11 mouse cellular contexts compared by ENCODE assay signal in genomic region chr11:114152716-114153115, GRCm38 (mm10).
DNase-seq lines count a peak whose midpoint lies in the region; ATAC-seq and TF ChIP-seq lines count a peak whose summit lies in the region.
"Had no signal": no experiment of that assay in that cellular context is flagged by ENCODE, and none has a peak within 500 bp of the region (broad histone marks: within the 10 kb centered on the region; RNA-seq: fewer than 3 reads in every experiment).

No protein-coding gene starts in this region.

- DNase-seq in forebrain, embryonic 11.5 days (ENCODE audit: low spot score): no peak
- peak; percentile 83 for DNase-seq in brain, adult 2 months (ENCODE audit: low read depth, low spot score)
- peak; percentile 58 to 67 for DNase-seq in layer of hippocampus, adult 2 months (ENCODE audit: low spot score in 2 of 2)
- peak; percentile 29 for DNase-seq in lung, postnatal 14 days
- DNase-seq in thymus, postnatal 0 days (ENCODE audit: low spot score): no peak
- DNase-seq in heart, adult 11 months: no peak
- DNase-seq: liver had no signal

- no peak overlapping the region for H3K9ac ChIP-seq in forebrain, embryonic 15.5 days (replicated peaks)
- no peak overlapping the region for H3K9ac ChIP-seq in forebrain, embryonic 11.5 days (ENCODE audit: low read length)
- H3K9ac ChIP-seq: heart, embryonic 15.5 days; neural tube, embryonic 13.5 days had no signal

- H3K4me3 ChIP-seq in forebrain, embryonic 15.5 days: no peak overlapping the region
- no peak overlapping the region for H3K4me3 ChIP-seq in forebrain, embryonic 11.5 days (ENCODE audit: low read depth, low read length)
- H3K4me3 ChIP-seq in layer of hippocampus, adult 2 months: no peak overlapping the region
- H3K4me3 ChIP-seq: heart, embryonic 15.5 days; neural tube, embryonic 13.5 days had no signal

- 0 out of 2 replicates have a peak overlapping the region, but pooled peaks have one; percentile 9 for H3K27ac ChIP-seq in forebrain, embryonic 15.5 days (replicated peaks)
- H3K27ac ChIP-seq in forebrain, embryonic 11.5 days (ENCODE audit: low read depth, low read length): no peak overlapping the region
- H3K27ac ChIP-seq in layer of hippocampus, adult 2 months: no peak overlapping the region
- H3K27ac ChIP-seq: heart, embryonic 15.5 days; neural tube, embryonic 13.5 days had no signal

- WGBS in forebrain, embryonic 15.5 days: 55% methylated on average over 15 of the region's 15 CpGs
- WGBS in forebrain, embryonic 11.5 days: 89% methylated on average over 15 of the region's 15 CpGs

- H3K27me3 ChIP-seq in forebrain, embryonic 15.5 days: no peaks in the 10 kb centered on the region
- H3K27me3 ChIP-seq in forebrain, embryonic 11.5 days (ENCODE audit: control insufficient read depth, insufficient read depth, low read length): no peaks in the 10 kb centered on the region
- H3K27me3 ChIP-seq: heart, embryonic 15.5 days; neural tube, embryonic 13.5 days had no signal

- H3K4me1 ChIP-seq in forebrain, embryonic 15.5 days: no peaks in the 10 kb centered on the region
- H3K4me1 ChIP-seq in forebrain, embryonic 11.5 days (replicated peaks; ENCODE audit: control insufficient read depth, insufficient read depth, low read length): no peaks in the 10 kb centered on the region
- H3K4me1 ChIP-seq: heart, embryonic 15.5 days; neural tube, embryonic 13.5 days had no signal

- H3K4me2 ChIP-seq in forebrain, embryonic 15.5 days (replicated peaks): no peak overlapping the region
- no peak overlapping the region for H3K4me2 ChIP-seq in forebrain, embryonic 11.5 days (ENCODE audit: low read depth, low read length, severe bottlenecking)
- H3K4me2 ChIP-seq: heart, embryonic 15.5 days; neural tube, embryonic 13.5 days had no signal

- no peaks in the 10 kb centered on the region for H3K36me3 ChIP-seq in forebrain, embryonic 15.5 days
- no peaks in the 10 kb centered on the region for H3K36me3 ChIP-seq in forebrain, embryonic 11.5 days (ENCODE audit: control insufficient read depth, insufficient read depth, low read length)
- H3K36me3 ChIP-seq: heart, embryonic 15.5 days; neural tube, embryonic 13.5 days had no signal

- no peak for TF ChIP-seq CTCF in layer of hippocampus, adult 2 months (conservative IDR thresholded peaks at IDR 0.05)

- H3K9me3 ChIP-seq in forebrain, embryonic 15.5 days: no peaks in the 10 kb centered on the region
- no peaks in the 10 kb centered on the region for H3K9me3 ChIP-seq in forebrain, embryonic 11.5 days (ENCODE audit: control insufficient read depth, low read length)
- H3K9me3 ChIP-seq: heart, embryonic 15.5 days; neural tube, embryonic 13.5 days had no signal

- no peak for ATAC-seq in forebrain, embryonic 15.5 days (replicated peaks)
- ATAC-seq in forebrain, embryonic 11.5 days (replicated peaks; ENCODE audit: low FRiP score): no peak
- ATAC-seq in inflammation-experienced regulatory T-cells, adult 6 months: no peak

Comparison
In these comparisons a context has a peak if more than half of its experiments do, and no peak if none do; other contexts are left out.
1. DNase-seq: peak in brain, adult 2 months (single experiment), layer of hippocampus, adult 2 months (2 of 2) and lung, postnatal 14 days (single experiment); none in forebrain, embryonic 11.5 days (single experiment), thymus, postnatal 0 days (single experiment) and heart, adult 11 months (single experiment).